Mouse (Mus musculus): Measurements from ENCODE around the gene Ets2.

DNA sequence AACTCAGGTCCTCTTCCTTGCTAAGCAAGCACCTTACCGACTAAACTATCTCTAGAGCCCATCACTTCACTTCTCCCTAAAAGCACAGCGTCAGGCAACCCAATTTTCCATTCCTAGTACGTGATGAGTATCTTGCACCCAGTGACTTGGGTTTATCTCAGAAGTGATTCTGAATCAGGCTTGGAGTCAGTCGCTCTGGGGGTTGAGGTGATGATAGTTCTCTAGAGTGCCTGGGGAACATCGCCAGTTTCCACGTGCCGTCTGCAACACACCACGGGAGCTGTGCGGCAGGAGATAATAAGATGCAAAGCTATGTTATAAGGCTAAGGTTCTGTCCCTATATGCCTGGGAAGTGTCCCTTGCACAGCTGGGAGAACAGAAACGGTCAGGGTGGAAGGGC is 35.6 kb upstream of the Ets2 start:
- TF ChIP-seq EP300 (IDR thresholded peaks at IDR 0.05; ENCODE audit: low read depth in 1 of 2, low read length in 2 of 2) (no peak), POLR2A (IDR thresholded peaks at IDR 0.05; ENCODE audit: control insufficient read depth in 1 of 2, insufficient read depth in 1 of 2, low read depth in 1 of 2, low read length in 2 of 2, poor library complexity in 1 of 2) (no peak), UBTF (IDR thresholded peaks at IDR 0.05; ENCODE audit: borderline replicate concordance, insufficient read depth, low read depth, low read length) (no peak), TAL1 (IDR thresholded peaks at IDR 0.05; ENCODE audit: low read length) (no peak), RAD21 (IDR thresholded peaks at IDR 0.05; ENCODE audit: low read depth, low read length) (no peak), CTCF (IDR thresholded peaks at IDR 0.05 in 2 of 3, conservative IDR thresholded peaks at IDR 0.05 in 1 of 3; ENCODE audit: control insufficient read depth in 1 of 3, insufficient read depth in 1 of 3, low read depth in 2 of 3, low read length in 3 of 3, poor library complexity in 1 of 3, severe bottlenecking in 1 of 3) (no peak), ZKSCAN1 (IDR thresholded peaks at IDR 0.05; ENCODE audit: low read depth, low read length) (no peak), GATA1 (IDR thresholded peaks at IDR 0.05; ENCODE audit: low read depth, low read length) (no peak), MAZ (IDR thresholded peaks at IDR 0.05; ENCODE audit: low read depth, low read length) (no peak), CHD1 (IDR thresholded peaks at IDR 0.05; ENCODE audit: low read depth, low read length) (no peak), KAT2A (conservative IDR thresholded peaks at IDR 0.05; ENCODE audit: low read depth, low read length) (no peak), BHLHE40 (IDR thresholded peaks at IDR 0.05; ENCODE audit: borderline replicate concordance, low read depth, low read length) (no peak), TBP (IDR thresholded peaks at IDR 0.05; ENCODE audit: low read depth, low read length) (no peak)

All from MEL (cell line).